Mouse (Mus musculus): Measurements from ENCODE around the gene Wdr5.

- no peak for TF ChIP-seq CTCF (IDR thresholded peaks at IDR 0.05; ENCODE audit: low read depth, low read length)
- no peak for TF ChIP-seq POLR2A (IDR thresholded peaks at IDR 0.05; ENCODE audit: borderline replicate concordance, low read depth, low read length)
Observed at GRCm38 (mm10) chr2:27564694-27565093, 49.7 kb downstream of the Wdr5 start.

Measured in bone marrow macrophage, adult 2 months (primary cell).